Mouse (Mus musculus) stomach, embryonic 16.5 days (tissue): ENCODE results near the gene Lgals7. TPM values are rescaled to one million over a fixed set of nuclear protein-coding genes. Genes with fewer than 3 reads are reported as not detected.
"Not testable (repeated sequence)": the region's sequence is repeated elsewhere in the genome, so short reads cannot be mapped to it uniquely, and the experiment has no call there.

Source experiments
- ATAC-seq: fragments of 200-750 bp; cut with Nextera tagmentation; 2 replicates; pipeline ENCODE4 v1.8.0; 2017; ENCODE audit warnings: moderate number of reproducible peaks, moderate TSS enrichment; ENCODE audit not compliant: insufficient read depth, low FRiP score
- H3K27ac ChIP-seq: fragments of 300-500 bp; sonication (generic); 2 replicates; pipeline ENCODE4 v1.5.1; 2014; ENCODE audit warnings: low read length
- H3K27me3 ChIP-seq: fragments of 300-500 bp; sonication (generic); 2 replicates; pipeline ENCODE4 v1.6.1; 2014; ENCODE audit warnings: low read length, control low read depth, mixed read lengths; ENCODE audit not compliant: control insufficient read depth, insufficient read depth
- H3K36me3 ChIP-seq: fragments of 300-500 bp; sonication (generic); 2 replicates; pipeline ENCODE4 v1.6.1; 2014; ENCODE audit warnings: low read length; ENCODE audit not compliant: control insufficient read depth, insufficient read depth
- H3K4me1 ChIP-seq: fragments of 300-500 bp; sonication (generic); 2 replicates; pipeline ENCODE4 v1.6.1; 2014; ENCODE audit warnings: low read length, control low read depth, mixed read lengths; ENCODE audit not compliant: control insufficient read depth, insufficient read depth
- H3K4me2 ChIP-seq: fragments of 300-500 bp; sonication (generic); 2 replicates; pipeline ENCODE4 v1.6.1; 2014; ENCODE audit warnings: low read depth, low read length, mixed read lengths
- H3K4me3 ChIP-seq: fragments of 300-500 bp; sonication (generic); replicated peaks from 2 replicates; pipeline ENCODE4 v1.5.1; 2014; ENCODE audit warnings: mild to moderate bottlenecking, low read length
- H3K9ac ChIP-seq: fragments of 300-500 bp; sonication (generic); 2 replicates; pipeline ENCODE4 v1.6.1; 2014; ENCODE audit warnings: low read length
- H3K9me3 ChIP-seq: fragments of 300-500 bp; sonication (generic); replicated peaks from 2 replicates; pipeline ENCODE4 v1.6.1; 2016; ENCODE audit warnings: low read length, control low read depth; ENCODE audit not compliant: control insufficient read depth
- WGBS: fragments of 180-500 bp; shearing (Covaris S2); extraction: QIAGEN DNeasy Blood & Tissue Kit; methylation state at CpG from one replicate; pipeline ENCODE4 v1.1.7; 2014; 5-methylcytosine and 5-hydroxymethylcytosine counted together
- polyA plus RNA-seq: library from polyadenylated mRNA; unstranded; fragments of >200 nt; fragmentation: Nextera tagmentation; extraction: Ambion mirVana; gene quantifications from 2 replicates; pipeline ENCODE4 v1.2.1, GENCODE M21; 2015

Lgals7 gene
- polyA plus RNA-seq, 1 experiment from 2014 or later: 5.8 TPM

DNA sequence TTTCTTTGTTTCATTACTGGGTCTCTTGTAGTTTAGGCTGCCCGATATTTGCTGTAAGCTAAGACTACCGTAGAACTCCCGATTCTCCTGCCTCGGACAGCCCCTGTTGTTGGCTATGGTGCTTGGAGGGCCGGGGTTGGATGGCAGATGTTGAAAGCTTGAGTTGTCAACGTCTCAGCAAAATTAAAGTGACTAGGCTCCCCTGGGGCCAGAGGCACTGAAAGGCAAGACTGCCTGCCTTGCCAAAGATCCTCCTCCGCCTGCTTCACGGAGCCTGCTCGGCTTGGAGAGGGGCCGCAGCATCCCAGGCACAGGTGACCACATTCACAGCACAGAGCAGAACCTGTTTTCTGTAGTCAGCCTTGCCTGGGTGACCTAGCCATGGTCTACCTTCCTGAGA, 16.9 kb downstream of the Lgals7 start:
- Histone ChIP-seq H3K9ac (no peak overlapping the region), H3K4me3 (no peak overlapping the region), H3K27me3 (no peaks in the 10 kb centered on the region), H3K4me1 (no peaks in the 10 kb centered on the region), H3K27ac (no peak overlapping the region), H3K9me3 (no peaks in the 10 kb centered on the region), H3K36me3 (no peaks in the 10 kb centered on the region), H3K4me2 (no peak overlapping the region)
- 81% methylated on average over 10 of the region's 10 CpGs for WGBS
- no peak for ATAC-seq

DNA sequence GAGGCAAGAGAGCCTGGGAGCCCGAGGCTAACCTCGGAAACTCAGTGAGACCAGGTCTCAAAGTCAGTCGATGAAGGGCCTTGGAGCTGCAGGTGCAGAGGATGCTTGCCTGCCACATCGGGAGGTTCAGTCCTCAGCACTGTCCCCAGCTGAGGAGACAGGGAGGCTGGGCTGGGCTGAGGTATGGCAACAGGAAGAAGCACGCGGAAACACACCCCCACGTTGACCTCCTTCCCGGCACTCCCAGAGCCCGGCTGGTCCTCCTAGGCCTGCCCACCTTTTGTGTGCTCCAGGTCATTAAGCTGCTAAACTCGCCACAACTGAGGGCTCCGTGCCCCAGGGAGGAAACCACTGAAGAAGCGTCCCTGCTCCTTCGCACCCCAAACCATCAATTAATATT, 17.5 kb downstream of the Lgals7 start, which contains the start of gene Capn12:
Gene Capn12 (plus strand): TSS at position 224 of the 400 bp plus-strand sequence.
- Histone ChIP-seq H3K27ac (no peak within 1 kb of the TSS), H3K4me2 (no peak within 1 kb of the TSS), H3K4me3 (no peak within 1 kb of the TSS), H3K9ac (no peak within 1 kb of the TSS), H3K36me3 (no peaks in the 10 kb centered on the region), H3K4me1 (no peaks in the 10 kb centered on the region), H3K9me3 (no peaks in the 10 kb centered on the region), H3K27me3 (no peaks in the 10 kb centered on the region)
- 41% methylated on average over 13 of the region's 13 CpGs for WGBS
- ATAC-seq: no peak; the same call in 1 of the 2 replicates

DNA sequence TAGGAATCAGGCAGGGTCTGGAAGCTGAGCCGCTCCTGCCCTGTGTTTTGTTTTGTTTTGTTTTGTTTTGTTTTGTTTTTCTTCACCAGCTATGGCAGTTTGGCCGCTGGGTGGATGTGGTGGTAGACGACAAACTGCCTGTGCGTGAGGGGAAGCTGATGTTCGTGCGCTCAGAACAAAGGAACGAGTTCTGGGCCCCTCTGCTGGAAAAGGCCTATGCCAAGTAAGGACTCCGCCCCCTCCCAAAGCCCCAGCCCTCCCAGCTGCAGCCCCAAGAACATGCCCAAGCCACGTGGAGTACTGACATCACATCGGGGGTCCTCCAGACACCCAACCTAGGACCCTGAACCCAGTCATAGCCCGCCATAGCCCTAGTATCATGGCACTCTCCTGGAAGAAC, 19.4 kb downstream of the Lgals7 start:
- H3K27ac ChIP-seq: no peak overlapping the region
- 73% methylated on average over 11 of the region's 11 CpGs for WGBS
- no peak overlapping the region for H3K4me3 ChIP-seq

DNA sequence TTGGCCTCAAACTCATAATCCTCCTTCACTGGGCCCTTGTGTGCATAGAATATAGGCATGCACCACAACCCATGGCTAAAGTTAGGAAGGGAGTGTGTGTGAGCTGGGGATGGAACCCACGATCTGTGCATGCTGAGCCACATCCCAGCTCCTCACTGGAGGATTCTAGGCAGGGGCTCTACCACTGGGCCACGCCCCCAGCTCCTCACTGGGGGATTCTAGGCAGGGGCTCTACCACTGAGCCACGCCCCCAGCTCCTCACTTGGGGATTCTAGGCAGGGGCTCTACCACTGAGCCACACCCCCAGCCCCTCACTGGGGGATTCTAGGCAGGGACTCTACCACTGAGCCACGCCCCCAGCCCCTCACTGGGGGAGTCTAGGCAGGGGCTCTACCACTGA, 20.1 kb downstream of the Lgals7 start:
- ATAC-seq, H3K36me3 ChIP-seq, H3K4me3 ChIP-seq, H3K27ac ChIP-seq, H3K4me1 ChIP-seq, H3K9ac ChIP-seq, H3K4me2 ChIP-seq, H3K9me3 ChIP-seq: not testable (repeated sequence)
- H3K27me3 ChIP-seq: peaks cover 13% of the 10 kb centered on the region; the same call in 1 of the 2 replicates
- 93% methylated on average over 3 of the region's 4 CpGs for WGBS

More for the DNA sequence above, 19.4 kb downstream of the Lgals7 start:
- Histone ChIP-seq H3K4me2 (no peak overlapping the region), H3K27me3 (peaks cover 6% of the 10 kb centered on the region; the same call in 1 of the 2 replicates), H3K4me1 (no peaks in the 10 kb centered on the region), H3K9me3 (no peaks in the 10 kb centered on the region), H3K36me3 (no peaks in the 10 kb centered on the region), H3K9ac (no peak overlapping the region)
- no peak for ATAC-seq

DNA sequence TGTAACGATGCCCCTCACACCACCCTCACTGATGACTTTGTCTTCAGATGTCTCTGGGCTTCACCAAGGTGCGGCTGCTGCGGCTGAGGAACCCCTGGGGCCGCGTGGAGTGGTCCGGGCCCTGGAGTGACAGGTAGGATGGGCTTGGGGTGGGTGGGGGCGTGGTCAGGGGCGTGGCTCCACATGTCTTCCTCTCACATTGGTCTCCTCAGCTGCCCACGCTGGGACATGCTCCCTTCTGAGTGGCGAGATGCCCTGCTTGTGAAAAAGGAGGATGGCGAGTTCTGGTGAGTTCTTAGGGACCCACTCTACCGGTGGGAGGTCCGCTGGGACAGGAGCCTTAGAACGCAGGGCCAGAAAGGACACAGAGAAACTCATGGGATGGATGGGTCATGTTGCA, 22.8 kb downstream of the Lgals7 start:
- Histone ChIP-seq H3K9ac (no peak overlapping the region), H3K27me3 (peaks cover 21% of the 10 kb centered on the region; the same call in 1 of the 2 replicates), H3K4me1 (peaks cover 8% of the 10 kb centered on the region), H3K9me3 (no peaks in the 10 kb centered on the region), H3K36me3 (no peaks in the 10 kb centered on the region), H3K4me2 (no peak overlapping the region), H3K27ac (no peak overlapping the region), H3K4me3 (no peak overlapping the region)
- no peak for ATAC-seq
- 20% methylated on average over 14 of the region's 14 CpGs for WGBS

DNA sequence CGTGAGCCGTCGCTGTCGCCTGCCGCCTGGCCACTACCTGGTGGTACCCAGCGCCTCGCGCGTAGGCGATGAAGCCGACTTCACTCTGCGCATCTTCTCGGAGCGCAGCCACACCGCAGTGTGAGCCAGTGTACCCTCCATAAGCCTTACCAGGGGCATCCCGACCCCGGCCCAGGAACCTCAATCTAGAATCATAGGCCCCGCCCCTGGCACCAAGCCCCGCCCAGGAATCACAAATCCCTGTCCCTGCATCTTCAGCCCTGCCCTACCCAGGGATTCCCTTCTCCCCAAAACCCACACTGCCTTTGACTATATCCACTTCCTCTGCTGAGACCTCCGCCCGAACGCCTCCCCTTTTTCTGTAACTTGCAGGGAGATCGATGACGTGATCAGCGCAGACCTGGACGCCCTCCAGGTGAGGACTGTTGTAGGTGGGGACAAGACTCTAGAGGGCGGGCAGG, 25.1 kb downstream of the Lgals7 start:
- peaks cover 16% of the 10 kb centered on the region for H3K36me3 ChIP-seq
- peaks cover 21% of the 10 kb centered on the region; the same call in 1 of the 2 replicates for H3K27me3 ChIP-seq
- H3K9me3 ChIP-seq: no peaks in the 10 kb centered on the region
- H3K9ac ChIP-seq: peak overlapping the region; percentile 56
- H3K4me3 ChIP-seq: peak overlapping the region; percentile 40
- ATAC-seq: peak; percentile 23; the same call in 1 of the 2 replicates
- H3K27ac ChIP-seq: no peak overlapping the region
- peak overlapping the region; percentile 64 for H3K4me2 ChIP-seq
- WGBS: 3% methylated on average over 27 of the region's 27 CpGs
- peaks cover 8% of the 10 kb centered on the region for H3K4me1 ChIP-seq

DNA sequence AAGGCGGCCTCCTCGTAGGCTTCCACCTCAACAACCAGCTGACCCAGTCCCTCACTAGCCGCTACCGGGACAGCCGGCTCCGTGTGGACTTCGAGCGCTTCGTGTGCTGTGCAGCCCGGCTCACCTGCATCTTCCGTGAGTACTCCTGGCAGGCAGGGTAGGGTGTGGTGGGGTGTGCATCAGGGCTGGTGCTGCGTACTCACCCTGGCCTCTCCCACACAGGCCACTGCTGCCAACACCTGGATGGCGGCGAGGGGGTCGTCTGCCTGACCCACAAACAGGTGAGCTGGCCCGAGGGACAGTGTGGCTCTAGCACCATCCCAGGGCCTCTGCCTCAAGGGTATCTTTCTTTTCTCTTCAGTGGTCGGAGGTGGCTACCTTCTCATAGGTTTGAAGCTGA, 28.9 kb downstream of the Lgals7 start:
- peaks cover 8% of the 10 kb centered on the region for H3K4me1 ChIP-seq

DNA sequence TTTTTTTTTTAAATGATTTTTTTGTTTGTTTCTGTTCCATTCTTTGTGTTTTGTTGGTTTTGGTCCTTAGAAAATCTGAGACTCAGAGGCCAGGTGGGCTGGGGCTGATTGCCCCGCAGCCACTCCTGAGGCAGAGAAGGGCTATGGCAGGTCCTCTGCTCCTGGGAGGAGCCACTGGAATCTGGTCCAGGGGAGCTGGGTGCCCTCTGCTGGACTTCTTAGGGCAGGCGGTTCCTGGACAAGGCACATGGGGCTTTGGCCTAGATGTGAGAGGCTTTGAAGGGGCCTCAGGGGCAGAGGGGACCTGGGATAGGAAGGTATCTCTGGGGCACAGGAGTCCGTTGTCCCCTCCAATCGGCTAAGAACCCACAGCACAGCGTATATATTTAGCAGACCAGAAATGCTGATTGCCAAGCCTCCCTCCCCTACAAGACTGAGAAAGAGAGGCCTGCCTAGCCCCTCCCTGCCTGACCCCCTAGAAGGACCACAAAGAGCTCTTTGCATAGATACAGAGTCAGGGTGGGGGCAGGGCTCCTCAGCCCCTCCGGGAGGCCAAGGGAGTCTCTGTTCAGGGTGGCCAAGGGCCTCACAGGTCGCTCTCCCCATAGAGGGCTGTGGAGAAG, 30.1 kb downstream of the Lgals7 start:
- ATAC-seq: peak; percentile 53; the same call in 1 of the 2 replicates
- no peak overlapping the region for H3K27ac ChIP-seq
- H3K4me1 ChIP-seq: peaks cover 6% of the 10 kb centered on the region
- H3K4me3 ChIP-seq: no peak overlapping the region
- peaks cover 8% of the 10 kb centered on the region; the same call in 1 of the 2 replicates for H3K27me3 ChIP-seq
- no peaks in the 10 kb centered on the region for H3K9me3 ChIP-seq
- no peak overlapping the region for H3K9ac ChIP-seq
- H3K4me2 ChIP-seq: no peak overlapping the region
- H3K36me3 ChIP-seq: peaks cover 47% of the 10 kb centered on the region
- 48% methylated on average over 7 of the region's 7 CpGs for WGBS

More for the DNA sequence above, 28.9 kb downstream of the Lgals7 start:
- 92% methylated on average over 17 of the region's 17 CpGs for WGBS
- Histone ChIP-seq H3K27ac (no peak overlapping the region), H3K9ac (no peak overlapping the region), H3K9me3 (no peaks in the 10 kb centered on the region), H3K36me3 (peaks cover 37% of the 10 kb centered on the region), H3K4me2 (no peak overlapping the region), H3K4me3 (no peak overlapping the region), H3K27me3 (peaks cover 19% of the 10 kb centered on the region; the same call in 1 of the 2 replicates)
- no peak for ATAC-seq

DNA sequence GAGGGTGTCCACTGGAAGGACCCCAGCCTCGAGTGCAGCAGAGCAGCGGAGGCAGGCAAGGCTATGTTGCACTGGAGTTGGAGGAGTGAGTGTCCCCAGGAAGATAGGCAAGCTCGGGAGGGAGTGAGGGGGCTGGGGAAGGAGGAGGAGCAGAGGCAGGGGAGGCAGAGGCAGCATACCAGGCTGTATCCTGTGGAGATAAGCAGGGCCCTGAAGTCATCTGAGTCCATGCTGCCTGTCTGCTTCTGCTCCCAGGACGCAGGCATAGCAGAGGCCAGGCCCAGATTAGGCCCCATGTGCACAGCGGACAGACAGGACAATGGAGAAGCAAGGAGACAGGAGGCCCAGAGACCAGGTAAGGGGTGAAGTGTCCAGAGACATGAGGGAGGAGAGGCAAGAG, 31.3 kb downstream of the Lgals7 start:
- no peak overlapping the region for H3K27ac ChIP-seq
- H3K4me1 ChIP-seq: no peaks in the 10 kb centered on the region; the same call in 1 of the 2 replicates
- H3K9ac ChIP-seq: no peak overlapping the region
- H3K36me3 ChIP-seq: peaks cover 55% of the 10 kb centered on the region
- no peak overlapping the region for H3K4me2 ChIP-seq
- H3K27me3 ChIP-seq: no peaks in the 10 kb centered on the region
- no peak for ATAC-seq
- no peaks in the 10 kb centered on the region for H3K9me3 ChIP-seq
- 48% methylated on average over 5 of the region's 5 CpGs for WGBS
- H3K4me3 ChIP-seq: no peak overlapping the region
